ENCODE assay signal across 12 mouse cellular contexts in the genomic region with DNA sequence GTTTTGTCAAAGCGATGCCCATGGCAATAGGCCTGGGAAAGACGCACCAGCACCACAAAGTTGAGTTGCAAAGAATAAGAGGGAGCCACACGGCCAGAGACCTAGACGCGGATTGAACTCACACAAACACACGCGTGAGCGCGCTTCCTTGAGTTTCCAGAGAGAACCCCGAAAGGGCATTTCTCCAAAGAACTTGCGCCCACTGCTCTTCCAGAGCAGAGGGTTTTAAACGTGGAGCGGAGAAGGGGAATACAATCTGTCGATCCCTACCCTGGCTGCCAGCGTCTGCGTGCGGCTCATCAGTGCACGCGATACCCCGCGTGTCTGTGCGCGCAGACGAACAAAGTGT. TPM values are rescaled to one million over a fixed set of nuclear protein-coding genes. Genes with fewer than 3 reads are reported as not detected.
DNase-seq lines count a peak whose midpoint lies in the region; ATAC-seq and TF ChIP-seq lines count a peak whose summit lies in the region.
"Had no signal": no experiment of that assay in that cellular context is flagged by ENCODE, and none has a peak within 500 bp of the region (broad histone marks: within the 10 kb centered on the region; RNA-seq: fewer than 3 reads in every experiment).

No protein-coding gene starts in this region.

- 1% methylated on average over 24 of the region's 24 CpGs for WGBS in kidney, postnatal 0 days
- WGBS in forebrain, embryonic 10.5 days = under 1% methylated on average over 24 of the region's 24 CpGs
- 1% methylated on average over 24 of the region's 24 CpGs for WGBS in limb, embryonic 12.5 days

- no peak for ATAC-seq in kidney, postnatal 0 days (replicated peaks; ENCODE audit: low FRiP score, low read depth)
- no peak for ATAC-seq in limb, embryonic 12.5 days (ENCODE audit: insufficient number of reproducible peaks, insufficient read depth, low FRiP score, low TSS enrichment, low read depth)
- no peak for ATAC-seq in monocyte, adult 5-6 weeks (replicated peaks; ENCODE audit: insufficient number of reproducible peaks, low FRiP score, low TSS enrichment, poor library complexity, severe bottlenecking)
- ATAC-seq: Patski had no signal

- TF ChIP-seq CTCF in kidney, postnatal 0 days (IDR thresholded peaks at IDR 0.05; ENCODE audit: low read depth) = no peak

- no peaks in the 10 kb centered on the region for H3K36me3 ChIP-seq in kidney, postnatal 0 days (ENCODE audit: insufficient read depth, low read length)
- H3K36me3 ChIP-seq in forebrain, embryonic 10.5 days (replicated peaks) = peaks cover 8% of the 10 kb centered on the region
- no peaks in the 10 kb centered on the region for H3K36me3 ChIP-seq in limb, embryonic 12.5 days

- H3K4me2 ChIP-seq in kidney, postnatal 0 days (ENCODE audit: low read length) = peak overlapping the region; percentile 58
- peak overlapping the region; percentile 78 for H3K4me2 ChIP-seq in limb, embryonic 12.5 days

- no peak for DNase-seq in kidney, postnatal 0 days (ENCODE audit: low spot score)
- DNase-seq in kidney, adult 11 months = no peak
- DNase-seq in forebrain, embryonic 10.5 days (ENCODE audit: extremely low spot score, low spot score) = peak; percentile 64
- DNase-seq in retina, postnatal 1 day = peak; percentile 53
- no peak for DNase-seq in ovary, adult 18-20 months (ENCODE audit: low spot score)
- no peak for DNase-seq in adrenal gland, adult 2 months

- H3K9ac ChIP-seq in kidney, postnatal 0 days (ENCODE audit: low read depth, low read length) = no peak overlapping the region
- H3K9ac ChIP-seq in limb, embryonic 12.5 days (replicated peaks) = no peak overlapping the region

- H3K27ac ChIP-seq in kidney, postnatal 0 days = no peak overlapping the region
- peak overlapping the region; percentile 99 for H3K27ac ChIP-seq in forebrain, embryonic 10.5 days
- no peak overlapping the region for H3K27ac ChIP-seq in limb, embryonic 12.5 days

- H3K27me3 ChIP-seq in kidney, postnatal 0 days (ENCODE audit: insufficient read depth, low read length) = peaks cover 89% of the 10 kb centered on the region
- H3K27me3 ChIP-seq in forebrain, embryonic 10.5 days (ENCODE audit: poor library complexity, severe bottlenecking) = peaks cover 98% of the 10 kb centered on the region
- H3K27me3 ChIP-seq in limb, embryonic 12.5 days = peaks cover 85% of the 10 kb centered on the region

- peak overlapping the region; percentile 24; the same call in 1 of the 2 replicates for H3K4me3 ChIP-seq in kidney, postnatal 0 days (replicated peaks; ENCODE audit: low read depth, low read length)
- H3K4me3 ChIP-seq in forebrain, embryonic 10.5 days = peak overlapping the region; percentile 81
- H3K4me3 ChIP-seq in limb, embryonic 12.5 days (replicated peaks) = peak overlapping the region; percentile 46

- peaks cover 13% of the 10 kb centered on the region; the same call in 1 of the 2 replicates for H3K4me1 ChIP-seq in kidney, postnatal 0 days (replicated peaks; ENCODE audit: insufficient read depth, low read length)
- H3K4me1 ChIP-seq in forebrain, embryonic 10.5 days = peaks cover 79% of the 10 kb centered on the region
- peaks cover 33% of the 10 kb centered on the region for H3K4me1 ChIP-seq in limb, embryonic 12.5 days (replicated peaks)

- H3K9me3 ChIP-seq in kidney, postnatal 0 days (replicated peaks; ENCODE audit: low read length) = no peaks in the 10 kb centered on the region
- H3K9me3 ChIP-seq in forebrain, embryonic 10.5 days = no peaks in the 10 kb centered on the region
- H3K9me3 ChIP-seq in limb, embryonic 12.5 days = no peaks in the 10 kb centered on the region

RNA-seq across cellular contexts. Expression of gene Fezf1, which starts 0.9 kb away (rescaled TPM):
- polyA plus RNA-seq in kidney, postnatal 0 days (2015; fragmentation: Nextera tagmentation; extraction: Ambion mirVana) = not detected in 2 replicates
- polyA plus RNA-seq in forebrain, embryonic 10.5 days (2016; fragmentation: Nextera tagmentation; extraction: Ambion mirVana) = 35.1 and 38.2 TPM in 2 replicates
- polyA plus RNA-seq in limb, embryonic 12.5 days (2016; fragmentation: Nextera tagmentation; extraction: Ambion mirVana) = not detected in 2 replicates
- total RNA-seq in adrenal gland, adult 2 months (2021) = not detected
- not detected in 2 replicates for polyA plus RNA-seq in adrenal gland, adult 2 months (2012; rRNA removed)
- not detected in 3 replicates for total RNA-seq in monocyte, adult 5-6 weeks (2017)
- total RNA-seq: heart, postnatal 25 days had no signal
- polyA plus RNA-seq: cerebellum, adult 2 months; liver, embryonic 16.5 days; Patski had no signal

Comparison
In these comparisons a context has a peak if more than half of its experiments do, and no peak if none do; other contexts are left out.
1. DNase-seq: peak in forebrain, embryonic 10.5 days (single experiment) and retina, postnatal 1 day (single experiment); none in kidney, postnatal 0 days (single experiment), kidney, adult 11 months (single experiment), ovary, adult 18-20 months (single experiment) and adrenal gland, adult 2 months (single experiment).
2. H3K4me3 ChIP-seq: peak in every context shown above with its lines; median percentile 81 in forebrain, embryonic 10.5 days; 46 in limb, embryonic 12.5 days; 24 in kidney, postnatal 0 days.
3. RNA of gene Fezf1, which starts 0.9 kb away (polyA plus RNA-seq): 35.1 to 38.2 TPM in forebrain, embryonic 10.5 days; not detected in kidney, postnatal 0 days, not detected in limb, embryonic 12.5 days and not detected in adrenal gland, adult 2 months; every median in the first group is over 10 times any median in the second.